Mouse (Mus musculus) frontal cortex, postnatal 36 days (tissue): ENCODE results near the gene Sdr39u1.

Experiments used
- DNase-seq, 2 experiments: peaks; one replicate each; pipeline ENCODE4 v3.0.0; 2022; ENCODE audit warnings: low spot score in 2 of 2

The Sdr39u1 gene

DNA sequence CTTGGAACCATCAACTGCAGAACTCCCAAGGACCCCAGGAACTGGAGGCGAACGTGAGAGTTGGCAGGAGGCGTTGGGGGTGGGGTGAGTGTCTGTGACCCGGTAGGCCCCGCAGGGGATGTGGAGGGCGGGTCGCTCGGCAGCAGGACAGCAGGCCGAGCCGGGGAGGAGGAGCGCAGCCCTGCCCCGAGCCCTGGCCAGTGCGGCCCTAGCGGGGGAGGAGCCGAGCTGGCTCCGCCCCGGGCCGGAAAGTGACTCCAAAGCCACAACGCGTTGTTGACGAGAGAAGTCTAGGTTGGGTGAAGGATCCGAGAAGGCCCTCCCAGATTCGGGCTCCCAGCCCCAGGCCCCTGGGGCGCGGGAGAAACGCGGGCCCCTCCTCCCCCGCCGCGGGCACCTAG, 15.4 kb downstream of the Sdr39u1 start, which contains the start of gene Khnyn:
Gene Khnyn, plus strand, starts transcription at position 235 of the 401 bp plus-strand sequence.
- DNase-seq, result peak; percentile 72 to 80

DNA sequence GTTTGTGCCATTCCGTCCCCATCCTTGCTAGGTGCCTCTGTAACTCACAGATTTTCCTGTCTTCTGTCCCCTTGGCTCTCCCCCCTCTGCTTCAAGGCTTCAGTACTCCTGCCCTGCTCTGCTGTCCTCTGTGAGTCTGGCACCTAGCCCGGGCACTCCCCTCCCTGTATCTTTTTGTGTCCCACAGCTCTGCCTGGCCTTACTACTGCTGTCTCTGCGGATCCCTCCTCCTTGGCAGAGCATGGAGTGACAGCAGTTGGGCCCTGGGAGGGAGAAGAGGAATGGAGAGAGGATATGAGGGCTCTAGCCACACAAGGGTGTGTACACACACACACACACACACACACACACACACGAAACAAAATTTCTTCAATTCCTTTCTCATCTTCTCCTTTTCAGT, 15.9 kb downstream of the Sdr39u1 start, which contains the start of gene Cbln3:
Gene Cbln3, minus strand, starts transcription at position 227 of the 400 bp plus-strand sequence.
- DNase-seq, result no peak

DNA sequence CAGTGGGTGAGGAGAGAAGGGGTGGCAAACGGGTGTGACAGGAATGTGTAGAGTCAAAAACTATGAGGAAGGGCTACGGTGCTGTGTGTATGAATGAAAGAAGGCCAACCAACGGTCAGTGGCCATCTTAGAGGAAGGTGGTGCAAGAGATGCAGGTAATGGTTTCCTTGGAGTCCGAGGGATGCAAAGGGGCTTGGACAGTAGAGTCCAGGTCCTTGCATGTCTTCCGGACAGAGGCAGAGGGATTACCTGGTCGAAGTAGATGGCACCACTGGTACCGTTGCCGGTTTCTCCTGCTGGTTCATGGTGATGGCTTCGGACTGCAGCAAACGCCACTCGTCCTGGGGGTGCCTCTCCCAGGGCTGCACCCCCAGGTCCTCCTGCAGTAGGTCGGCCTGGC, 16.4 kb downstream of the Sdr39u1 start:
- DNase-seq, result no peak

DNA sequence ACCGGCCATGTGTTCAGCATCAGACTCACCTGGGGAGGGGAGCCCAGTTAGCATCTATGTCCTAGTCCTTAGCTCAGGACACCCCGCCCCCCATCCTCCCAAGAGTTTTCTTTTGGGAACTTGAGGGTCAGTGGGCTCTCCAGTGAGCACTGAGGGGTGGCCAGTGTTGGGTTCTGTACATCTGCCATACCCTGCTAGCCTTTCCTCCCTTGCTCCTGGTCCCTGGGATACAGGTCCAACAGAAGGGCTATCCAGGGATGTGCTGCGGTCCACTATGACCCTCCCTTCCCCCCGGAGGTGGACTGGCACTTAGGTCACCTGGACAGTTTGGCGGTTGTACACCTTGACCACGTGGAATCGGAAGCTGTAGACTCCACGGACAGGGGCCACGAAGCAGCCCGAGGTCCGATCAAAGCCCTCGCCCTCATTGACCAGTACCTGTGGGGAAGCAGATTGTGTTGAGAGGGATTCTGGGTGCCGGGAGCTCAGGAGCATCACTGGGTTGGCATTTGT, 16.9 kb downstream of the Sdr39u1 start:
- no peak for DNase-seq

DNA sequence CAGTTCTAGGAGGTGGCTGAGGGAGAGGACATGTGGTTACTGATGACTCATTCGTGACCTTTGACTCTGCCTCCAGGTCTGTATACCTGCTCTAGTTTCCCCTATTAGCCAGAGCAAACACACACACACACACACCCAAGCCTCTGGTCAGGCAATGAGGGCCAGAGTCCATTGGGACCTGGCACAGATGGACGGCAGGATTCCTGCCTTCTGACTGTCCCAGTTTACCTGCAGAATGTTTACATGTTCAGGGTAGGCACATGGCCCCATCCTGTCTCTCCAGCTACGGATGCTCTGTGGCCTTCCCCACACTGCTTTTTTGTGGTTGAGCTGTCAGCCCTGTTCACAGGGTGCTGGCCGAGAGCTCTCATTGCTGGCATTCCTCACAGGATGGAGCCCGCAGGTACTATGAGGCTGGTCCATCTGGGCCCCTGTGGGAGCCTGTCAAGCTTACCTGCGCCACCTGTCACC, 17.9 kb downstream of the Sdr39u1 start:
- DNase-seq, result no peak

DNA sequence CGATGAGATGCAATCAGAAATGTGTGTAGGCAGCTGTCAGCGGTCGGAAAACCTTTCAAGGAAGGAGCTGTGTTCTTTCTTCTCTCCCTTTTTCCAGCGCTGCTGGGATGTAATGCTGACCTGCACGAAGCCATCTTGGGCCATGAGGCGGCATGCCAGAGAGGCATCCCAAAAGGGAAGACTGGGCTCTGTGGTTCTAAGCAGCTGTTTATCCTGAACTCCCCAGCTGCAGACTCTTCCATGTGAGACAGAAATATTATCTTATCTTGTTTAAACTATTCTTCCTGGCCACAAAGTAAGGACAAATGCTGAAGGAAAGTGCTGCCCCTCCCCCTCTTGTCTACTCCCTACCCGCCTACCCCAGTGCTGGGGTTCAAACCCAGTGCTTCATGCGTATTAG, 19.1 kb downstream of the Sdr39u1 start:
- DNase-seq, result no peak

DNA sequence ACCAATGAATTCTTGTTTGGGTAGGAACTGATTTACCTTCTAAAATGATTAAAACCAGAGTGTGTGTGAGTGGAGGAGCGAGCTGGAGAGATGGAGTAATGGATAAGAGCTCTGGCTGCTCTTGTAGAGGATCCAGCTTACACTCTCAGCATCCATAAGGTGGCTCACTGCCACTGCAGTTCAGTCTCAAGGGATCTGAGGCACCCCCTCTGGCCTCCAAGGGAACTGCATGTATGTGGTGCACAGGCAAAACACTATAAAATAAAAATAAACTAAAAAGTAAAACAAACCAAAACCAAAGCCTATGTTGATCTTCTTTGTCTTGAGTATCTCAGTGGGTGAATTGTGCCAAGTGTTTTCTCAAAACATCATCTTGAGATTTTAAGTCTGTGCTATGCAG, 20.5 kb downstream of the Sdr39u1 start:
- peak; percentile 68 to 86 for DNase-seq

DNA sequence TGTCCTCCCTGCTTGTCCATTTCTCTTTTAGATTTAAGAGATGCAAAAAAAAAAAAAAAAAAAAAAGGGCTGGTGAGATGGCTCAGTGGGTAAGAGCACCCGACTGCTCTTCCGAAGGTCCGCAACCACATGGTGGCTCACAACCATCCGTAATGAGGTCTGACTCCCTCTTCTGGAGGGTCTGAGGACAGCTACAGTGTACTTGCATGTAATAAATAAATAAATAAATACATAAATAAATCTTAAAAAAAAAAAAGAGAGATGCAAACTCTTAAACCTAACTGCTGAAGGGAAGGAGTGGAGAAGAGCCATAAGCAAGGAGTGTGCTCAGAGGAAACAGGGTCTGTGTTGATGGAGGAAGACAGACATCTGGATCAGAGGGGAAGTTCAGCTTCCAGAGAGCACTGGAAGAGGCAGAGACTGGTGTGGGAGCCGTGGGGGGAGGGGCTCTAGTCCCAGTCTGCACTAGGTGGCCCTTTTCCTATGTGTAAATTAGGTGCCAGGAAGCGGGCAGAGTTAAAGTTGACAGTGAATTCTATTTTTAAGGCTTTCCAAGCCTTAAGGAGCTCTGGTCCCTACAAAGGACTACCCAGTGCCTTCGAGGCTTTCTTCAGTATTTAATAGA, 21.7 kb downstream of the Sdr39u1 start:
- DNase-seq, result no peak

DNA sequence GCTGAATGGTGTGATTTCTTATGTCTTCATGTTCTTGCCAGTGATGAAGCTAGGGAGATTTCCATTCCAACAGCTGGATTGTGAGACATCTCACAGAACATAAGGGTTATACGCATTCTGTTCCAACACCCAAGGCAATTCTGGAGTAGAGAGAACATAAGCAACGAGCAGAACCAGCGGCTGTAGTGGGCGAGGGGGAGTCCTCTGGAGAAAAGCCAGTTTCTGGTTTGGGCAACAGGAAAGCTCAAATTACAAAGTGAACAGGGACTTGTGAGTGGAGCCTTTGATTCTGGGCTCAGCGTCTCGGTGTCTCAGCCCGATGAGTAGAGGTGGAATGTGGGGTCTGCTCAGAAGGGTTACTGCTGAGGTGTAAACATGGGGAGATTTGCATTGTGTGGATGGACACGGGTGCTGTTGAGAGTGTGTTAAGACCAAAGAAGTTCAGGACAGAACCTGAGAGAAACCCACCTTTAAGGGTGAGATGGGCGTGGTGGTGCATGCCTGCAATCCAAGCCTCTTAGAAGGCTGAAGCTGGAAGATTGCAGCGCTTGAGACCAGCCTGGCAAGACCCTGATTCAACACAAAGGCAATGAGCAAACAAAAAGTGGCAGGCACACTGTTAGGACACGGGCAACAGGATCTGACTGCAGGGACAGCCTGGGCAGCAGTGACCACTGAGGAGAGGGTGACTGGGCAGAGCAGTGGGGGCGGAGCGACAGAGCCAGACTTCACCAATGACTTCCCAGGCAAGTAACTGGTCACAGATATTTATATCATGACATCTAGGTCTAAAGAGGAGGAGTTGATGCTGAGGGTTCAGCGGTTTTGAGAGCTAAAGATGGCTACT, 22.4 kb downstream of the Sdr39u1 start:
- no peak for DNase-seq

DNA sequence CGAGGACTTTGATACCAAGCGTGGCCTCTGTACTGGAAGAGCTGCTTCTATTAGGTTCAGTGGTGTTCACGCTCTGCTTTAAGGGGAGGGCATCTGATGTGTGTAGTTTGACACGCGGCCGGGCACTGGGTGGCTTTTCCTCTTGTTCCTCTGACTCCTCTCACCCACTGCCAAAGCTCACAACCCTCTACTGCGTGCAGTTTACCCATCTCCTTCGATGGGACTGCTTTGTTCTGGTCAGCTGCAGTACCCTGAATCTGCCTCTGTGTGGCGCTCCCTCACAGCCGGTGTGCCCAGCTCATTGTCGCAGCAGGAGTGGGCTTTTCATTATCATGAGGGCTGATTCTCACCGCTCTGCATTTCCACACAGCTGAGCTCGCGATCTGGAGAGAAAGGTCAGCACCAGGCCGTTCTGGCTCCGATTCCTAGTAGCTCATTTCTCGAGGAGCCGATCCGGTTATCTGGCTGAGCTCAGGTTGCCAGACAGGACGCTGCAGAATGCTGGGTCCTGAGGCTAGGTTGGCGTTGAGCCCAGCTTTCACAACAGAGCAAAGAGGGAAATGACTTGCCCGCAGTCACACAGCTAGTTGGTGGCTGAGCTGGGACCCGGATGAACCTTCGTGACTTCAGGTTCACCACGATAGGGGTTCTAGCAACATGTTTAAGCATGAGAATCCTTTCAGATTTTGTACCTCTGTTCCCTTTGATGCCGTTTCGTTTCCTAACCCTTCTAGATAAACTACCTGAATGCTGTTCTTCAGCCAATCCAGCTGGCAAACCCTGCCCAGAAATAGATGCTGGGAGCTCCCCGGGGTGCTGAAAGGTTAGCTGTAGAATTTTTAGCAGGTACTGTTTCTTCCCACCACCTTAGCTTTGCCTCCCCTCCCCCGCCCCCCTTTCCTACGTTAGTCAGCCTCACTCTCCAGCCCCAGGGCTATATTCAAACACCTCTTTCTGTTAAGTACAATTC, 26.1 kb downstream of the Sdr39u1 start:
- DNase-seq, result peak; percentile 72 to 74

DNA sequence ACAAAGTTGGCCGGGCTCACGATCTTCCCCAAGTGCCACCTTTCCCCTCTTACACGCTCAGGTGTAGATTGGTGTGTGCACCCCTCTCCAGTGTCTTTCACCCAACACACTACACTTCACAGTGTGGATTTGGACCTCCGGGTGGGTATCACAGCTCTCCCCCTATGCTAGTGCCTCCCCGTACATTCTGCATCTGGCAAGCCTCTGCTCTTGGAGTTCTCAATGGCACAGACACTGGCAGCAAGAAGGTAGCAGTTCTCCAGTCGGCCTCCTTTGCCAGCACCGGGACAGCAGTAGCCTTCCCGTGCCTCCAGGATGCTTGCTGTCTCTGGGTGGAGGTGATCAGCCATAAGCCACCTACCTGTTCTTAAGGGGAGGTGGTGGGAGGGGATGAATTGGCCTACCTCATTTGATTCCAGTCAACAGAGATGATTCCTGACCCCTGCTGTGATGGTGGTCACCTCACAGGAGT, 26.8 kb downstream of the Sdr39u1 start:
- DNase-seq, result no peak

DNA sequence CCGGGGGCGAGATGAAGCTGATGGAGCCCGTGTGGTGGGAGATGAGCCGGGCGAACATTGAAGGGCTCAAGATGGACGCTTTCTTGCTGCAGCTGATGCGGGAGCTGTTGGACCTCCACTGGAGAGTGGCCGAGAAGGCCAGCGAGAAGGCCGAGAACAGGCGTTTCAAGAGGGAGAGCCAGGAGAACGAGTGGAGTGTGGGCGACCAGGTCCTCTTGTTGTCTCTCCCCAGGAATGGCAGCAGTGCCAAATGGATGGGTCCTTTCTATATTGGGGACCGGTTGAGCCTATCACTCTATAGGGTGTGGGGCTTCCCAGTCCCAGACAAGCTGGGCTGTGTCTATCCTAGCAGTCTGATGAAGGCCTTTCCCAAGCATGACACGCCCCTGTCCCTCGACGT, 27.5 kb downstream of the Sdr39u1 start:
- DNase-seq, result no peak

DNA sequence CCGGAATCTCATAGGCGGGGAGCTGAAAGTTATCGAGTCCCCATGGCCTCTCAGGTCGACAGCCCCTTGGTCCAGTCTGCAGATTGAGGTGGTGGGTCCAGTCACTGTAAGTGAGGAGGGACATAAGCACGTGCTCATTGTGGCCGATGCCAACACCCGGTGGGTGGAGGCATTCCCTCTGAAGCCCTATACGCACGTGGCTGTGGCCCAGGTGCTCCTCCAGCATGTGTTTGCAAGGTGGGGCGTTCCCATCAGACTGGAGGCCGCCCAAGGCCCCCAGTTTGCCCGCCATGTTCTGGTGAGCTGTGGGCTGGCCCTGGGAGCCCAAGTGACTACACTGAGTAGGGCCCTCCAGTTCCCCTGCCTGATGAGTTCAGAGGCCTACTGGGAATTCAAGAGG, 28.1 kb downstream of the Sdr39u1 start:
- DNase-seq, result no peak

DNA sequence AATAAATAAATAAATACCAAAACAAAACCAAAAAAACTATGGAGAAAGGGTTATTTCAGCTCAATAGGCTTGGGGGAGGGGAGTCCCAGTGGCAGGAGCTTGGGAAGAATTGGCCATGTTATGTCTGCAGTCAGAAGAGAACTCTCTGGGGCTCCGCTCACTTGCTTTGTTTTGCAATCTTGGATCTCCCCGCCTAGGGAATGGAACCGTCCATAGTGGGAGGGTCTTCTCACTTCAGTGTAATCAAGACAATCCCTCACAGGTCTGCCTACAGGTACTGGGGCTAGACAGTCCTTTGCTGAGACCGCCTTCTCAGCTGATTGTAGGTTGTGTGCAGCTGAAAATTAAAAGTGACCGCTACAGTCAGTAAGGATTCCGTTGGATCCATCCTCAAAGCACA, 30.6 kb downstream of the Sdr39u1 start:
- DNase-seq, result no peak

DNA sequence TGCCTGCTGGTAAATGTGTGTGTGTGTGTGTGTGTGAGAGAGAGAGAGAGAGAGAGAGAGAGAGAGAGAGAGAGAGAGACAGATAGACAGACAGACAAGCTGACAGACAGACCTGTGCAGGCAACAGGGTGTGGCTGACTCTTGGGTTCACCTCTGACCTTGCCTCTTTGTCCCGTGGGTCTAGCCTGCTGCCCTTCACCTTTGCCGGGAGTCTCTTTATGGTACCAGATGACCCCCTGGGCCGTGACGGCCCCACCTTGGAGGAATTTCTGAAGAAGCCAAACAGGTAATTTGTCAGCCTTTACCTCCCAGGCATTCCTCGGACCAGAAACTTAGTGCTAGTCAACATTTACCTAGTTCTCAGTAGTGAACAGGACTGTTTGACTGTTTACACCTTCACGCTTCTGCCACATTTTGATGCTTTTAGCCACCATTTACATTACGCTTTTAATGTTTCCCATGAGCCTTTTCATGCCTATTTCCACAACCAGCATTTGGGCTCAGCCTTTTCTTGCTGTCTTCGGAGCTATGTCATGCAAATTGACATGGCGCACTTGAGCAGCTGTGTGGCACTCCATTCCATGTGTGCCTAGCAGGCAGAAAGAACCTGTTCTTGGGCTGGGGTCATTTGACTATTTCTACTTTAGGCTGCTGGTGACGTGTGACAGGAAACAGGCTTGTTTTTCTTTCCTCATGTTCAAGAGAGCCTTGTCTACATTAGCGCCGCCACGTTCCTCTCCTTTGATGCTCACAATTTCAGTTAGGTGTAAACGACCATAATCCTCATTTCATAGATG, 31.7 kb downstream of the Sdr39u1 start:
- DNase-seq, result no peak

DNA sequence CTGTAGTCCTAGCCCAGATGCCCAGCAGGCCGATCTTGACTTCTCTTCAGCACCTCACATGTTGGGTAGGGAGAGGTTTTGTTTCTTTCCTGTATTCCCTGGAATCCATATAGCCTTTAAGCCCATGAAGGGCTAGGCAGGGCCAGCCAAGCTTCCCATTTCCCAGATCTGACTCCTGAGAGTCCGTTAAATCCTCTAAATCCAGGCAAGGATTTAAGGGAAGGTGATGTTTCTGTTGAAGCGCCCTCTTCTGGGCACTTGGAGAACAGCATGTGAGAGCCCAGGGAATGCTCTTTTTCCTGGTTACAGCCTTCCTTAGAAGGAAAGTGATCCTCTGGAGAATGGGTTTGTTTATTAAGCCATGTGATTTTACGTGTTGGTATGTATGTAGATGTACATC, 33.1 kb downstream of the Sdr39u1 start:
- peak; percentile 50 to 69 for DNase-seq

DNA sequence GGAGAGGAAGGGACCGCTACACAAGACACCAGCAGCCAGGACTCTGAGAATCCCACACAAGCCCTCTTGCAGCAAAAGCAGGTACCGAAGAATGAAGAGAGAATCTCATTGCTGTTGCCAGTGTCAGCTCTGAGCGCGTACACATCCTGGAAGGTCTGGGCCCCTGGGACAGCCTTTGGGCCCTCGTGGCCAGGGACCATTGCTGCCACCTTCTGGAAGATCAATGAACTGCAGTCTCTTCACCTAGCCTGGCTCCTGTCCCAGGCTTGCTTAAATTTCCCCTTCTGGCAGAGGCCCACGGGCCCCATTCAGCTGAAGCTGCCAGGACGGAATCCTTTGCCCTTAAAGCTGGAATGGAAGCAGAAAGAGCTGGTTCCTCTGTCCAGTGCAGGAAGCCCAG, 36.3 kb downstream of the Sdr39u1 start:
- DNase-seq, result peak; percentile 52 to 56

DNA sequence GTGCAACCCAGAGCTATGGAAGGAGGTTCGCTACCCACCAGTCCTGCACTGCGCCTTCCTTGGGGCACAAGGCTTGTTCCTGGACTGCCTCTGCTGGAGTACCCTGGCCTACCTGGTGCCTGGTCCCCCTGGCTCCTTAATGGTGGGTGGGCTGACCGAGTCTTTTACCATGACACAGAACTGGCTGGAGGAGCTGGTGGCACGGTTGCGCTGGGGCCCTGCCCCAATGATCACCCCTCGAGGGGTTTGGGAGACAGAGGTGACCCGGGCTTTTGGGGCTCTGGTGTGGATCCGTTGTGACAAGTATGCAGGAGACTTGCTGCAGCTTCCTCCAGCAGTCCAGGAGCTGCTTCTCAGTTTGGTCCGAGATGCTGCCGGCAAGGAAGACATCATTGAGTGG, 37.1 kb downstream of the Sdr39u1 start:
- DNase-seq, result no peak

DNA sequence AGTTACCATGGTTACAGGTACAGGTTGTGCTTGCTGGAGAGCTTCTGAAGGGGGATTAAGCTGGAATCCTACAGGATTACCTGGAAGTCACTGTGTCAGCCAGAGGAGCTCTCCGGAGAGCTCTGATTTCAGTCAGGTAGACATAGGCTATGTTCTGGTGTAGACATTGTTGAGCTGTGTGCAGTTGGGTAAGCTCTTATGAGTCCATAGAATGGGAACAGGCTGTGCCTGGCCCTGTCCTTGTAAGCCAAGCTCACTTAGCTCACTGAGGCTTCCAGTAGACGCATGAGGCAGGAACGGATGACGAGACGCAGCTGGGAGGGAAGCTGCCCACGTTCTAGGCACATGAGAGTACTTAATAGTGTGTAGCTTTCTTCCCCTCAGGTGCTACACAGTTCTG, 37.9 kb downstream of the Sdr39u1 start:
- DNase-seq, result no peak

DNA sequence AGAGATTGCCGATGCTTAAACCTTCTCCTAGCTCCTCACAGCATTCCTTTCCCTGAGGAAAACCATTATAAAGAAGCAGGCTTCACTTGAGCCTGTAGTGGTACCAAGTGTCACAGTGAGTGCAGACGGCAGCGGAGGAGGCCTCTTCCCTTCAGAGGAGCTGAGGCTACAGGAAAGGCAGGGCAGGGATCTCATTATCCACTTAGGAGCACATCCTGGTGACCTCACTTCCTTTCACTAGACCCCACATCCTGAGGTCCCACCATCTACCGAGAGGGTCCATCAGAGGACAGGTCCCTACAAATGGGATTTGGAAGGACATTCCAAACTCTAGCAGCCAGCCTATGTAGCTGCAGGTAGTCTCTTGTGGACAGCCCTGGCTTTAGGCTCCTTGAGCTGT, 42.5 kb downstream of the Sdr39u1 start:
- DNase-seq, result no peak

DNA sequence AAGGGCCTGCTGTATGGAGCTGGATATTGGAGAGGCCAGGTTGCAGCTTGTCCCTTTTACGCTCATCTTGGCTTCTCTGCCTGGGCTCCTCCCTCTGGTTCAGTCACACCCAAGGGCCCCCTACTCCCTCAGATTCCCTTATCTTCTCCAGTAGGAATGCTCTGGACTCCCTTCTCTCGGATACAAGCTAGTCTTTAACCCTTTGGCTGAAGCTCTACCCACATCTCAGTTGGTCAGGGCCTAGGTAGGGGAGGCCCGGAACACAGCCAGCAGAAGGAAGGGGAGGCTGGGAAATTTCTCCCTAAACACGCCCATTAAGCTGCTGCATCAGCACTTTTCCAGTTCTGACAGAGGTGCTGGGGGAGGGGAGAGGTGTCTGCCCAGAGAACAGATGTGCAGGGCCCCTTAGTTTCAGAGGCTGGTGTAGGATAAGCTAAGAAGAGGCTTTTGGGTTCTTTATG, 45.0 kb downstream of the Sdr39u1 start:
- DNase-seq, result no peak
